Mouse (Mus musculus) heart, embryonic 12.5 days (tissue): ENCODE measurements around the gene 4930442H23Rik. TPM values are rescaled to one million over a fixed set of nuclear protein-coding genes. Genes with fewer than 3 reads are reported as not detected.

Experiments
- ATAC-seq: fragments of 200-750 bp; cut with Nextera tagmentation; 2 replicates; pipeline ENCODE4 v1.8.0; 2017; ENCODE audit warnings: moderate TSS enrichment, moderate library complexity; ENCODE audit not compliant: insufficient number of reproducible peaks, low FRiP score
- H3K27ac ChIP-seq: fragments of 300-500 bp; sonication (generic); 2 replicates; pipeline ENCODE4 v1.5.1; 2016; ENCODE audit warnings: mild to moderate bottlenecking, moderate library complexity; ENCODE audit not compliant: poor library complexity, severe bottlenecking
- H3K27me3 ChIP-seq: fragments of 300-500 bp; sonication (generic); replicated peaks from 2 replicates; pipeline ENCODE4 v1.6.1; 2016; ENCODE audit warnings: mild to moderate bottlenecking, moderate library complexity
- H3K36me3 ChIP-seq: fragments of 300-500 bp; sonication (generic); 2 replicates; pipeline ENCODE4 v1.6.1; 2016; ENCODE audit warnings: mild to moderate bottlenecking, moderate library complexity
- H3K4me1 ChIP-seq: fragments of 300-500 bp; sonication (generic); replicated peaks from 2 replicates; pipeline ENCODE4 v1.6.1; 2016; ENCODE audit warnings: mild to moderate bottlenecking
- H3K4me2 ChIP-seq: fragments of 300-500 bp; sonication (generic); 2 replicates; pipeline ENCODE4 v1.6.1; 2016; ENCODE audit warnings: mild to moderate bottlenecking, moderate library complexity
- H3K4me3 ChIP-seq: fragments of 300-500 bp; sonication (generic); 2 replicates; pipeline ENCODE4 v1.5.1; 2016; ENCODE audit warnings: mild to moderate bottlenecking
- H3K9ac ChIP-seq: fragments of 300-500 bp; sonication (generic); 2 replicates; pipeline ENCODE4 v1.6.1; 2016; ENCODE audit warnings: mild to moderate bottlenecking, moderate library complexity
- H3K9me3 ChIP-seq: fragments of 300-500 bp; sonication (generic); replicated peaks from 2 replicates; pipeline ENCODE4 v1.6.1; 2016; ENCODE audit warnings: mild to moderate bottlenecking, moderate library complexity
- WGBS: fragments of 180-500 bp; shearing (Covaris S2); methylation state at CpG from one replicate; pipeline ENCODE4 v1.1.7; 2016; 5-methylcytosine and 5-hydroxymethylcytosine counted together
- polyA plus RNA-seq: library from polyadenylated mRNA; unstranded; fragments of >200 nt; fragmentation: Nextera tagmentation; extraction: Ambion mirVana; gene quantifications from 2 replicates; pipeline ENCODE4 v1.2.1, GENCODE M21; 2016

4930442H23Rik gene
- polyA plus RNA-seq, 1 experiment from 2014 or later: 0.18 TPM

DNA sequence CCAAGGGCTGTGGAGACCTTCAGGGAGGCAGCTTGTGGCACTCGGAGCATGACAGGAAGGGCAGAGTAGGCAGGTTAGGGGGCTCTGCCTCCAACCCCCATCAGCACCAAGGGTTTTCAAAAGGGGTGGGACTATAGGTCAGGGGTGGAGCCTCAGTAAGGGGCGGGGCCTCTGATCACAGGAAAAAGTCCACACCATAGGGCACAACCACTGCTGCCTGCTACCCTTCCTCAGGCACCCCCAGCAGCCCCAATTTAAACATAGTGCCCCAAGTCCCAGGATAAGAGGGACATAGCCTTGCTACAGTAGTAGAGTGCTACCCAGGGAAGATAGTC is 21.4 kb downstream of the 4930442H23Rik start:
- 65% methylated on average over 2 of the region's 2 CpGs for WGBS
- H3K36me3 ChIP-seq: peaks cover 67% of the 10 kb centered on the region
- no peak overlapping the region for H3K27ac ChIP-seq
- H3K4me3 ChIP-seq: no peak overlapping the region
- no peak overlapping the region for H3K4me2 ChIP-seq
- no peaks in the 10 kb centered on the region for H3K9me3 ChIP-seq
- no peaks in the 10 kb centered on the region for H3K27me3 ChIP-seq
- no peak for ATAC-seq
- H3K4me1 ChIP-seq: peaks cover 18% of the 10 kb centered on the region
- H3K9ac ChIP-seq: no peak overlapping the region

DNA sequence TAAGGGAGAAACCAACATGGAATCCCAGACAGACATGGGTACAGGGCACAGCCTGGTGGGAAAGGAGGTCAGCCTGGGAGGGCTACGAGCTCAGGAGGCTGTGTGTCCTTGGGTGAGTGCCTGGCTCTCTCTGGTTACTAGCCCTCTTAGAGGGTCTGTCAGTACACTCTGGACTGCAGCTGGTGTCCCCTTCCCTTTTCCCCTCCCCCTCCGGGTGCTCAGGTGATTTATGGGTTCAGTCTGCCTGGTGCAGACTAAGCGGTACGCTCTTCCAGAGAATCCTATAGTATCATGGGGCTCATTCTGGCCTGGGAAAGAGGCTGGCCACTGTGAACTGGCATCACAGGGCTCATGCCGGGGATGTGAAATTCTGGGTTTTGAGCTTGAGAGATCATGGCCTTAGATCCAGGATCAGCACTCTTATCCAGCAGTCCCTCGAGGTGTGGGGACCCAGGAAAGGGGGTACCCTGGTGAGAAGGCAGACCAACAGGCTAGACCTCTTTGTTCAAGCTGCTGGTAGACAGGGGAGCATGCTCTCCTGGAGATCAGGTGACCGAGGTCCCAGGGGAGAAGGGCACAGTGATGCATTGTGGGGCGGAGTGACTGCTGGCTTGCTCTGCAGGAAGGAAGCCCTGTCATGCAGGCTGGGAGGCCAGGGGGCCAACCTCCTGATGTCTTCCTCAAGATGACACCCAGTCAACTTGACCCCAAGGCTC is 21.9 kb downstream of the 4930442H23Rik start:
- ATAC-seq: no peak
- H3K9me3 ChIP-seq: no peaks in the 10 kb centered on the region
- no peak overlapping the region for H3K27ac ChIP-seq
- no peak overlapping the region for H3K4me3 ChIP-seq
- H3K36me3 ChIP-seq: peaks cover 72% of the 10 kb centered on the region
- peaks cover 14% of the 10 kb centered on the region for H3K4me1 ChIP-seq
- no peak overlapping the region for H3K4me2 ChIP-seq
- H3K27me3 ChIP-seq: no peaks in the 10 kb centered on the region
- no peak overlapping the region for H3K9ac ChIP-seq
- WGBS: 87% methylated on average over 8 of the region's 8 CpGs

- H3K36me3 ChIP-seq: peaks cover 80% of the 10 kb centered on the region
These were observed 28.9 kb downstream of the 4930442H23Rik start for GRCm38 (mm10) chr10:81154736-81155135.

DNA sequence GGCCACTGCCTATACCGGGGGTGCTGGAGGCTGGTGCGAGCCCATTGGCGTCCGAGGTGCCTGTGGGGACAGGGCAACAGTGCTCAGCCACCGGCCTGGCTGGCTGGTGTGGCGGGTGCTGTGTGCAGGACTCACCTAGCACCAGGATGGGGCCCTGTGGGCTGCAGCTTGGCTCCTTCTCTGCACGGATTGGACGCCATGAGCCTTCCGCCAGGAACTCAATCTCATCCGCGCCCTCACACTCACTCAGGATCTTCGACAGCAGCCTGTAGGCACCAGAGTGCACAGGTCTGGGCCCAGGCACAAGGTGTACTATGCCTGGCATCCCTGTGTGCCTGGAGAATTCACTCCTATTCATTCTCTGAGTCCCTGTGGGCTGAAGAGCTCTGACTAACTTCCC is 29.3 kb downstream of the 4930442H23Rik start:
- Histone ChIP-seq H3K4me3 (no peak overlapping the region), H3K9me3 (no peaks in the 10 kb centered on the region), H3K27me3 (no peaks in the 10 kb centered on the region), H3K4me1 (peaks cover 29% of the 10 kb centered on the region), H3K9ac (no peak overlapping the region), H3K27ac (no peak overlapping the region), H3K4me2 (no peak overlapping the region), H3K36me3 (peaks cover 83% of the 10 kb centered on the region)
- WGBS: 84% methylated on average over 12 of the region's 12 CpGs
- ATAC-seq: no peak

More at GRCm38 (mm10) chr10:81154736-81155135, 28.9 kb downstream of the 4930442H23Rik start:
- Histone ChIP-seq H3K9ac (0 out of 2 replicates have a peak overlapping the region, but pooled peaks have one; percentile 14), H3K4me3 (no peak overlapping the region), H3K9me3 (no peaks in the 10 kb centered on the region), H3K27ac (peak overlapping the region; percentile 6; the same call in 1 of the 2 replicates), H3K4me2 (no peak overlapping the region), H3K4me1 (peaks cover 27% of the 10 kb centered on the region), H3K27me3 (no peaks in the 10 kb centered on the region)
- ATAC-seq: no peak
- WGBS: 82% methylated on average over 6 of the region's 6 CpGs

DNA sequence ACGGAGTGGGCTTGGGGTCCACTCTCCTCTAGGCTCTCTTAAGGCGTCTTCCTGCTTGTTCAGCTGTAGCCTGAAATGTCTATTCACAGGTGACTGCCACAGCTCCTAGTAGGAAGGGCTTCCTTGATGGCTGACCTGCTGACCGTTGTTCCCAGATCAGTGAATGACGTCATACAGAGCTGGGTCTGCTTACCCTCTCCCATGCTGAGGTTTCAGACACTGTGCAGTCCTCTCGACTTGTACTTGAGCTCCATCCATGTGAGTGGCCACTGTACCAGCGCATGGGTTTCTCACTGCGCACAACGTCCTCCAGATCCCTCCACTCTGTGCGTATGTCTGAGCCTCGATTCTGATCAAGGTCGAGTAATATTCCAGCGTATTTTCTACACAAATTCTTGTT is 31.0 kb downstream of the 4930442H23Rik start:
- H3K27ac ChIP-seq: peak overlapping the region; percentile 81
- peak; percentile 26 for ATAC-seq
- H3K4me3 ChIP-seq: no peak overlapping the region
- H3K4me2 ChIP-seq: no peak overlapping the region
- H3K36me3 ChIP-seq: peaks cover 86% of the 10 kb centered on the region
- H3K9ac ChIP-seq: peak overlapping the region; percentile 54; the same call in 1 of the 2 replicates
- H3K4me1 ChIP-seq: peaks cover 29% of the 10 kb centered on the region
- no peaks in the 10 kb centered on the region for H3K9me3 ChIP-seq
- no peaks in the 10 kb centered on the region for H3K27me3 ChIP-seq
- 56% methylated on average over 12 of the region's 12 CpGs for WGBS

DNA sequence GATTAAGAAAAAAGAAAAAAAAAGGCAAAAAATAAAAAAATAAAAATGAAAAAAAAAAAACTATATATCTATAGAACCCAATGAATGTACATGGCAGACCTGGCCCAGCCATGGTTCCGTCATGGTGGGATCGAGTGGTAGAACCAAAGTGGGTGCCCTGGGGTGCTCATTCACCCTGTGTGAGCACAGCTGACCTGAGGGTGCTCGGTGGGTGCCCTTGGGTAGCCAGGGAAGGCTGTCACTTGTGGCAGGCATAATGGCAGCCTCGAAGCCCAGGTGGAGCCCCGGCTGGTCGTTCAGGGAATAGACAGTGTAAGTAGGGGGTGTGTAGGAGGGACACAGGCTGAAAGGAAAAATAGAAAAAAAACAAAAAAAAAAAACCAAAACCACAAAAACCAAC is 32.4 kb downstream of the 4930442H23Rik start:
- Histone ChIP-seq H3K9me3 (no peaks in the 10 kb centered on the region), H3K4me1 (peaks cover 34% of the 10 kb centered on the region), H3K4me3 (no peak overlapping the region), H3K27me3 (no peaks in the 10 kb centered on the region), H3K27ac (no peak overlapping the region), H3K9ac (no peak overlapping the region), H3K4me2 (no peak overlapping the region), H3K36me3 (peaks cover 86% of the 10 kb centered on the region)
- 68% methylated on average over 6 of the region's 6 CpGs for WGBS
- ATAC-seq: no peak

- 85% methylated on average over 4 of the region's 4 CpGs for WGBS
- Histone ChIP-seq H3K27me3 (no peaks in the 10 kb centered on the region), H3K4me2 (0 out of 2 replicates have a peak overlapping the region, but pooled peaks have one; percentile 3), H3K9ac (no peak overlapping the region), H3K4me1 (peaks cover 48% of the 10 kb centered on the region), H3K9me3 (no peaks in the 10 kb centered on the region), H3K36me3 (peaks cover 81% of the 10 kb centered on the region), H3K4me3 (no peak overlapping the region), H3K27ac (no peak overlapping the region)
- no peak for ATAC-seq
These were observed 37.4 kb downstream of the 4930442H23Rik start for GRCm38 (mm10) chr10:81146296-81146695.

- no peak overlapping the region for H3K9ac ChIP-seq
- no peak overlapping the region for H3K4me2 ChIP-seq
- H3K9me3 ChIP-seq: no peaks in the 10 kb centered on the region
- 84% methylated on average over 7 of the region's 7 CpGs for WGBS
- peaks cover 81% of the 10 kb centered on the region for H3K36me3 ChIP-seq
- ATAC-seq: no peak
- H3K4me3 ChIP-seq: no peak overlapping the region
- H3K27me3 ChIP-seq: no peaks in the 10 kb centered on the region
- H3K4me1 ChIP-seq: peaks cover 53% of the 10 kb centered on the region
- no peak overlapping the region for H3K27ac ChIP-seq
These were observed 37.9 kb downstream of the 4930442H23Rik start for GRCm38 (mm10) chr10:81145778-81146177.

GRCm38 (mm10) chr10:81145307-81145706 is 38.3 kb downstream of the 4930442H23Rik start:
- Histone ChIP-seq H3K4me3 (no peak overlapping the region), H3K27ac (no peak overlapping the region), H3K36me3 (peaks cover 78% of the 10 kb centered on the region), H3K9me3 (no peaks in the 10 kb centered on the region), H3K4me1 (peaks cover 58% of the 10 kb centered on the region), H3K4me2 (no peak overlapping the region), H3K9ac (peak overlapping the region; percentile 6; the same call in 1 of the 2 replicates), H3K27me3 (no peaks in the 10 kb centered on the region)
- no peak for ATAC-seq
- 90% methylated on average over 6 of the region's 6 CpGs for WGBS

- no peak overlapping the region for H3K9ac ChIP-seq
- no peak overlapping the region for H3K4me3 ChIP-seq
- H3K27ac ChIP-seq: no peak overlapping the region
- 91% methylated on average over 27 of the region's 27 CpGs for WGBS
- H3K4me1 ChIP-seq: peaks cover 59% of the 10 kb centered on the region
- no peak overlapping the region for H3K4me2 ChIP-seq
- H3K27me3 ChIP-seq: no peaks in the 10 kb centered on the region
- no peaks in the 10 kb centered on the region for H3K9me3 ChIP-seq
- H3K36me3 ChIP-seq: peaks cover 71% of the 10 kb centered on the region
- ATAC-seq: no peak
These were observed 39.0 kb downstream of the 4930442H23Rik start for GRCm38 (mm10) chr10:81144667-81145066.

- ATAC-seq: no peak
- Histone ChIP-seq H3K27ac (no peak overlapping the region), H3K9me3 (no peaks in the 10 kb centered on the region), H3K9ac (no peak overlapping the region), H3K4me1 (peaks cover 65% of the 10 kb centered on the region), H3K4me3 (no peak overlapping the region), H3K27me3 (no peaks in the 10 kb centered on the region), H3K4me2 (no peak overlapping the region), H3K36me3 (peaks cover 64% of the 10 kb centered on the region)
- 95% methylated on average over 52 of the region's 52 CpGs for WGBS
These were observed 39.7 kb downstream of the 4930442H23Rik start for GRCm38 (mm10) chr10:81143845-81144437.
